In genomic region chr6:72800641-72801040, GRCm38 (mm10) we compare ENCODE assay signal across 28 mouse cellular contexts. TPM values are rescaled to one million over a fixed set of nuclear protein-coding genes. Genes with fewer than 3 reads are reported as not detected.
"Had no signal": no experiment of that assay in that cellular context is flagged by ENCODE, and none has a peak within 500 bp of the region (broad histone marks: within the 10 kb centered on the region; RNA-seq: fewer than 3 reads in every experiment).

No protein-coding gene starts in this region.

- H3K4me1 ChIP-seq: limb, embryonic 12.5 days; limb, embryonic 15.5 days; liver, embryonic 12.5 days; liver, embryonic 13.5 days; liver, embryonic 15.5 days; lung, embryonic 15.5 days; megakaryocyte, embryonic 14.5 days; midbrain, embryonic 10.5 days; midbrain, embryonic 12.5 days; midbrain, embryonic 13.5 days; midbrain, embryonic 15.5 days; neural tube, embryonic 12.5 days; neural tube, embryonic 13.5 days had no signal

- H3K36me3 ChIP-seq: limb, embryonic 10.5 days; limb, embryonic 12.5 days; limb, embryonic 13.5 days; limb, embryonic 15.5 days; liver, embryonic 12.5 days; liver, embryonic 13.5 days; liver, embryonic 15.5 days; lung, embryonic 15.5 days; midbrain, embryonic 10.5 days; midbrain, embryonic 12.5 days; midbrain, embryonic 13.5 days; midbrain, embryonic 15.5 days; neural tube, embryonic 12.5 days; neural tube, embryonic 13.5 days had no signal

- H3K4me3 ChIP-seq: limb, embryonic 10.5 days; limb, embryonic 12.5 days; limb, embryonic 13.5 days; limb, embryonic 15.5 days; liver, embryonic 12.5 days; liver, embryonic 13.5 days; liver, embryonic 15.5 days; lung, embryonic 15.5 days; megakaryocyte, embryonic 14.5 days; midbrain, embryonic 10.5 days; midbrain, embryonic 12.5 days; midbrain, embryonic 13.5 days; midbrain, embryonic 15.5 days; myocyte; neural tube, embryonic 12.5 days; neural tube, embryonic 13.5 days had no signal

- DNase-seq: left cerebral cortex, postnatal 4 days; liver; liver, embryonic 13.5 days; liver, postnatal 0 days; lung, adult 18-20 months; lung, adult 2 months; lung, embryonic 14.5 days; lung, postnatal 10 days; lung, postnatal 14 days; lung, postnatal 36 days; lung, postnatal 4 days; midbrain, embryonic 14.5 days had no signal

- H3K9me3 ChIP-seq: limb, embryonic 10.5 days; limb, embryonic 12.5 days; limb, embryonic 13.5 days; limb, embryonic 15.5 days; liver, embryonic 12.5 days; liver, embryonic 13.5 days; liver, embryonic 15.5 days; lung, embryonic 15.5 days; megakaryocyte, embryonic 14.5 days; midbrain, embryonic 10.5 days; midbrain, embryonic 12.5 days; midbrain, embryonic 13.5 days; midbrain, embryonic 15.5 days; neural tube, embryonic 12.5 days; neural tube, embryonic 13.5 days had no signal

- H3K27me3 ChIP-seq: limb, embryonic 12.5 days; limb, embryonic 13.5 days; limb, embryonic 15.5 days; liver, embryonic 12.5 days; liver, embryonic 13.5 days; liver, embryonic 15.5 days; lung, embryonic 15.5 days; midbrain, embryonic 12.5 days; midbrain, embryonic 13.5 days; midbrain, embryonic 15.5 days; neural tube, embryonic 12.5 days; neural tube, embryonic 13.5 days had no signal

RNA-seq across cellular contexts. Expression of gene Tcf7l1, which starts 11.6 kb away (rescaled TPM):
- total RNA-seq: monocyte, adult 5-6 weeks had no signal
